Mouse (Mus musculus): ENCODE results near the gene Nfkbie.

The Nfkbie gene

GRCm38 (mm10) chr17:45555452-45556106 lies at the start of gene Nfkbie:
TSS of gene Nfkbie (plus strand) at chr17:45555703.
- DNase-seq = peak; percentile 100

GRCm38 (mm10) chr17:45505941-45506465 lies 49.5 kb upstream of the Nfkbie start:
- DNase-seq = no peak

GRCm38 (mm10) chr17:45506700-45507189 lies 48.8 kb upstream of the Nfkbie start, which contains the start of gene Aars2:
TSS of gene Aars2 (plus strand) at chr17:45506841.
- DNase-seq = peak; percentile 99

- no peak for DNase-seq
These were observed 44.6 kb upstream of the Nfkbie start for GRCm38 (mm10) chr17:45510871-45511270.

- no peak for DNase-seq
These were observed 43.7 kb upstream of the Nfkbie start for GRCm38 (mm10) chr17:45511757-45512156.

- no peak for DNase-seq
These were observed 40.2 kb upstream of the Nfkbie start for GRCm38 (mm10) chr17:45515204-45515726.

GRCm38 (mm10) chr17:45515806-45516205 lies 39.7 kb upstream of the Nfkbie start:
- no peak for DNase-seq

GRCm38 (mm10) chr17:45516488-45516887 lies 39.0 kb upstream of the Nfkbie start:
- peak; percentile 89 for DNase-seq

- no peak for DNase-seq
These were observed 38.4 kb upstream of the Nfkbie start for GRCm38 (mm10) chr17:45517135-45517534.

GRCm38 (mm10) chr17:45517549-45518215 lies 37.8 kb upstream of the Nfkbie start:
- DNase-seq = no peak

- DNase-seq = no peak
These were observed 36.6 kb upstream of the Nfkbie start for GRCm38 (mm10) chr17:45518766-45519475.

- DNase-seq = no peak
These were observed 35.4 kb upstream of the Nfkbie start for GRCm38 (mm10) chr17:45520136-45520535.

GRCm38 (mm10) chr17:45523263-45523662 lies 32.2 kb upstream of the Nfkbie start, which contains the start of gene Tcte1:
TSS of gene Tcte1 (plus strand) at chr17:45523434.
- peak; percentile 79 for DNase-seq

- no peak for DNase-seq
These were observed 30.5 kb upstream of the Nfkbie start for GRCm38 (mm10) chr17:45524961-45525360.

GRCm38 (mm10) chr17:45526571-45526970 lies 28.9 kb upstream of the Nfkbie start:
- no peak for DNase-seq

- DNase-seq = no peak
These were observed 25.1 kb upstream of the Nfkbie start for GRCm38 (mm10) chr17:45530346-45530782.

GRCm38 (mm10) chr17:45532896-45533295 lies 22.6 kb upstream of the Nfkbie start:
- no peak for DNase-seq

- peak; percentile 73 for DNase-seq
These were observed 19.2 kb upstream of the Nfkbie start for GRCm38 (mm10) chr17:45536264-45536663.

GRCm38 (mm10) chr17:45538394-45538793 lies 17.1 kb upstream of the Nfkbie start:
- no peak for DNase-seq

- DNase-seq = no peak
These were observed 15.8 kb upstream of the Nfkbie start for GRCm38 (mm10) chr17:45539664-45540063.

GRCm38 (mm10) chr17:45542129-45542528 lies 13.4 kb upstream of the Nfkbie start:
- DNase-seq = no peak

GRCm38 (mm10) chr17:45542705-45543104 lies 12.8 kb upstream of the Nfkbie start:
- no peak for DNase-seq

GRCm38 (mm10) chr17:45543115-45543514 lies 12.4 kb upstream of the Nfkbie start:
- DNase-seq = no peak
